25 mouse cellular contexts compared by ENCODE assay signal in the genomic region with DNA sequence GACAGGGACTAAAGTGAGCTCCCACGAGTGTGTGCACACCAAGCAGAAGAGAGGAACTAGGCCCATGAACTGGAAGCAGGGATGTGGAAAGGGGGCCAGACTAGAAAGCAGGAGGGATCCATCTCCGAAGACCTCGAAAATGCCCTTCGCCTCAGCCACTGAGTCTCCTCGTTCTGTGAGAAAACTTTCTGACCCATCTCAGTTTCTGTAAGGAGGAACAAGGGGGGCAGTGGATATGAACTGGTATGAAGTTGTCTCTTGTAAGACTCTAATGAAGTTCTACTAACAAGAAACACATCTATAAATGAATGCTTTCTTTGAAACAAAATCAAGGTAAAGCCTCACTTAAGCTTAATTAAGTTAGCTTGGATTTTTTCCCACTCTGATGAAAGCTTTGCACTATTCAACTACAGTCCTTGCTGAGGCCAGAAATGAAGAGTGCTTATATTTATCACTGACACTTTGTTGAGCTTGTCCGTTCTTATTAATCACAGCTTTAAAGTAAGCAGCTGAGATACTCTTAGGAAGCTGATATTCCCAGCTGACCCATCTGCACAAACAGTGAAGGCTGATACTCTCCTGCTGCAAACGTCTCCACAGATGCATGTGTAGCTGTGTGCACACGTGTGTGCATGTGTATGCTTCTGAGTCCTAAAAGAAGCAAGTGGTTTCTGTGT.
DNase-seq lines count a peak whose midpoint lies in the region; ATAC-seq and TF ChIP-seq lines count a peak whose summit lies in the region.
"Had no signal": no experiment of that assay in that cellular context is flagged by ENCODE, and none has a peak within 500 bp of the region (broad histone marks: within the 10 kb centered on the region; RNA-seq: fewer than 3 reads in every experiment).

No protein-coding gene starts in this region.

- H3K9ac ChIP-seq in intestine, embryonic 14.5 days (ENCODE audit: low read length): no peak overlapping the region
- no peak overlapping the region for H3K9ac ChIP-seq in intestine, embryonic 15.5 days
- no peak overlapping the region for H3K9ac ChIP-seq in lung, embryonic 14.5 days
- no peak overlapping the region for H3K9ac ChIP-seq in lung, embryonic 16.5 days (ENCODE audit: low read length)
- H3K9ac ChIP-seq in stomach, embryonic 14.5 days (replicated peaks; ENCODE audit: low read depth, low read length): no peak overlapping the region
- no peak overlapping the region for H3K9ac ChIP-seq in stomach, postnatal 0 days (ENCODE audit: low read length)
- H3K9ac ChIP-seq: embryonic facial prominence, embryonic 12.5 days; embryonic facial prominence, embryonic 15.5 days; forebrain, embryonic 12.5 days had no signal

- ATAC-seq in intestine, embryonic 14.5 days (replicated peaks; ENCODE audit: low FRiP score, low TSS enrichment, low read depth): no peak
- no peak for ATAC-seq in intestine, embryonic 15.5 days
- ATAC-seq in lung, embryonic 14.5 days (ENCODE audit: insufficient read depth): peak; percentile 79
- ATAC-seq in lung, embryonic 16.5 days (ENCODE audit: low read depth): peak; percentile 83
- no peak for ATAC-seq in stomach, embryonic 14.5 days (ENCODE audit: insufficient number of reproducible peaks, insufficient read depth, low FRiP score, low read depth)
- ATAC-seq in stomach, postnatal 0 days (ENCODE audit: low FRiP score, low TSS enrichment): no peak
- ATAC-seq: forebrain, embryonic 14.5 days; forebrain, embryonic 16.5 days had no signal

- 52% methylated on average over 8 of the region's 8 CpGs for WGBS in intestine, embryonic 14.5 days
- 55% methylated on average over 8 of the region's 8 CpGs for WGBS in intestine, embryonic 15.5 days
- WGBS in lung, embryonic 14.5 days: 31% methylated on average over 8 of the region's 8 CpGs
- 40% methylated on average over 8 of the region's 8 CpGs for WGBS in lung, embryonic 16.5 days
- 52% methylated on average over 8 of the region's 8 CpGs for WGBS in stomach, embryonic 14.5 days
- 48% methylated on average over 8 of the region's 8 CpGs for WGBS in stomach, postnatal 0 days

- H3K27ac ChIP-seq in intestine, embryonic 14.5 days (ENCODE audit: low read depth): peak overlapping the region; percentile 28; the same call in 1 of the 2 replicates
- H3K27ac ChIP-seq in intestine, embryonic 15.5 days: no peak overlapping the region
- peak overlapping the region; percentile 83 for H3K27ac ChIP-seq in lung, embryonic 14.5 days (ENCODE audit: low read depth)
- H3K27ac ChIP-seq in lung, embryonic 16.5 days (ENCODE audit: low read length): peak overlapping the region; percentile 55
- peak overlapping the region; percentile 6; the same call in 1 of the 2 replicates for H3K27ac ChIP-seq in stomach, embryonic 14.5 days (ENCODE audit: low read length)
- H3K27ac ChIP-seq in stomach, postnatal 0 days (replicated peaks): no peak overlapping the region
- H3K27ac ChIP-seq: embryonic facial prominence, embryonic 12.5 days; embryonic facial prominence, embryonic 15.5 days; forebrain, embryonic 10.5 days; forebrain, embryonic 12.5 days had no signal

- TF ChIP-seq CTCF in lung, embryonic 14.5 days (IDR thresholded peaks at IDR 0.05; ENCODE audit: low read depth): no peak
- no peak for TF ChIP-seq CTCF in stomach, postnatal 0 days (IDR thresholded peaks at IDR 0.05; ENCODE audit: low read depth)

- 0 out of 2 replicates have a peak, but pooled peaks cover 9% of the 10 kb centered on the region for H3K4me1 ChIP-seq in intestine, embryonic 14.5 days (replicated peaks; ENCODE audit: control insufficient read depth, insufficient read depth, low read length)
- H3K4me1 ChIP-seq in intestine, embryonic 15.5 days (replicated peaks): no peaks in the 10 kb centered on the region
- H3K4me1 ChIP-seq in lung, embryonic 14.5 days (ENCODE audit: insufficient read depth): peaks cover 5% of the 10 kb centered on the region
- peaks cover 7% of the 10 kb centered on the region; the same call in 1 of the 2 replicates for H3K4me1 ChIP-seq in lung, embryonic 16.5 days (replicated peaks; ENCODE audit: control insufficient read depth, insufficient read depth, low read length)
- H3K4me1 ChIP-seq in stomach, embryonic 14.5 days (ENCODE audit: control insufficient read depth, insufficient read depth, low read length): peaks cover 12% of the 10 kb centered on the region
- no peaks in the 10 kb centered on the region for H3K4me1 ChIP-seq in stomach, postnatal 0 days (replicated peaks; ENCODE audit: control insufficient read depth, insufficient read depth)
- H3K4me1 ChIP-seq: forebrain, embryonic 10.5 days; forebrain, embryonic 12.5 days had no signal

- H3K36me3 ChIP-seq in intestine, embryonic 14.5 days (ENCODE audit: control insufficient read depth, insufficient read depth, low read length): no peaks in the 10 kb centered on the region
- H3K36me3 ChIP-seq in intestine, embryonic 15.5 days: no peaks in the 10 kb centered on the region
- H3K36me3 ChIP-seq in lung, embryonic 14.5 days (ENCODE audit: insufficient read depth): no peaks in the 10 kb centered on the region
- H3K36me3 ChIP-seq in lung, embryonic 16.5 days (ENCODE audit: control insufficient read depth, insufficient read depth, low read length): no peaks in the 10 kb centered on the region
- H3K36me3 ChIP-seq in stomach, embryonic 14.5 days (ENCODE audit: control insufficient read depth, insufficient read depth, low read length): no peaks in the 10 kb centered on the region
- no peaks in the 10 kb centered on the region for H3K36me3 ChIP-seq in stomach, postnatal 0 days (ENCODE audit: control insufficient read depth, insufficient read depth, low read length)
- H3K36me3 ChIP-seq: embryonic facial prominence, embryonic 12.5 days; embryonic facial prominence, embryonic 15.5 days; forebrain, embryonic 10.5 days; forebrain, embryonic 12.5 days had no signal

- H3K4me3 ChIP-seq in intestine, embryonic 14.5 days (ENCODE audit: low read depth, low read length): no peak overlapping the region
- H3K4me3 ChIP-seq in intestine, embryonic 15.5 days (replicated peaks): no peak overlapping the region
- no peak overlapping the region for H3K4me3 ChIP-seq in lung, embryonic 14.5 days (ENCODE audit: low read depth, low read length)
- no peak overlapping the region for H3K4me3 ChIP-seq in lung, embryonic 16.5 days (ENCODE audit: low read length)
- H3K4me3 ChIP-seq in stomach, embryonic 14.5 days (ENCODE audit: low read depth, low read length): no peak overlapping the region
- H3K4me3 ChIP-seq in stomach, postnatal 0 days (ENCODE audit: low read depth, low read length): no peak overlapping the region
- H3K4me3 ChIP-seq: embryonic facial prominence, embryonic 12.5 days; embryonic facial prominence, embryonic 15.5 days; erythroblast, embryonic 14.5 days; forebrain, embryonic 10.5 days; forebrain, embryonic 12.5 days had no signal

- DNase-seq in intestine, embryonic 14.5 days (ENCODE audit: low spot score): no peak
- DNase-seq in lung, embryonic 14.5 days: peak; percentile 80
- DNase-seq in lung, postnatal 10 days: no peak
- no peak for DNase-seq in lung, postnatal 14 days
- DNase-seq in stomach, postnatal 0 days (ENCODE audit: low spot score): no peak
- DNase-seq: adrenal gland, adult 2 months; adrenal gland, postnatal 10 days; adrenal gland, postnatal 25 days; cerebellum, adult 11 months; cerebellum, adult 18-20 months; cerebellum, adult 8-10 months; cerebellum, adult 9-11 months; cerebellum, postnatal 14 days; cerebellum, postnatal 36 days; embryo, embryonic 11 days had no signal

- no peak for TF ChIP-seq EP300 in stomach, postnatal 0 days (optimal IDR thresholded peaks at IDR 0.05)

- H3K4me2 ChIP-seq in intestine, embryonic 14.5 days (ENCODE audit: low read length): no peak overlapping the region
- H3K4me2 ChIP-seq in intestine, embryonic 15.5 days (replicated peaks): no peak overlapping the region
- 0 out of 2 replicates have a peak overlapping the region, but pooled peaks have one; percentile 32 for H3K4me2 ChIP-seq in lung, embryonic 14.5 days
- no peak overlapping the region for H3K4me2 ChIP-seq in lung, embryonic 16.5 days (ENCODE audit: low read depth, low read length)
- no peak overlapping the region for H3K4me2 ChIP-seq in stomach, embryonic 14.5 days (replicated peaks; ENCODE audit: low read depth, low read length)
- no peak overlapping the region for H3K4me2 ChIP-seq in stomach, postnatal 0 days (replicated peaks; ENCODE audit: low read depth)
- H3K4me2 ChIP-seq: embryonic facial prominence, embryonic 12.5 days; embryonic facial prominence, embryonic 15.5 days; forebrain, embryonic 12.5 days had no signal

- no peaks in the 10 kb centered on the region for H3K9me3 ChIP-seq in intestine, embryonic 14.5 days (ENCODE audit: control insufficient read depth, low read length)
- H3K9me3 ChIP-seq in intestine, embryonic 15.5 days: no peaks in the 10 kb centered on the region
- H3K9me3 ChIP-seq in lung, embryonic 14.5 days (ENCODE audit: low read depth, low read length): no peaks in the 10 kb centered on the region
- H3K9me3 ChIP-seq in lung, embryonic 16.5 days (ENCODE audit: control insufficient read depth, low read length): no peaks in the 10 kb centered on the region
- no peaks in the 10 kb centered on the region for H3K9me3 ChIP-seq in stomach, embryonic 14.5 days (ENCODE audit: control insufficient read depth, low read depth, low read length)
- H3K9me3 ChIP-seq in stomach, postnatal 0 days (ENCODE audit: control insufficient read depth, low read length): no peaks in the 10 kb centered on the region
- H3K9me3 ChIP-seq: embryonic facial prominence, embryonic 12.5 days; embryonic facial prominence, embryonic 15.5 days; forebrain, embryonic 10.5 days; forebrain, embryonic 12.5 days had no signal

- no peaks in the 10 kb centered on the region for H3K27me3 ChIP-seq in intestine, embryonic 14.5 days (replicated peaks; ENCODE audit: control insufficient read depth, insufficient read depth, low read length)
- no peaks in the 10 kb centered on the region for H3K27me3 ChIP-seq in intestine, embryonic 15.5 days (replicated peaks)
- H3K27me3 ChIP-seq in lung, embryonic 14.5 days (ENCODE audit: insufficient read depth, low read length): no peaks in the 10 kb centered on the region
- H3K27me3 ChIP-seq in lung, embryonic 16.5 days (ENCODE audit: control insufficient read depth, insufficient read depth, low read depth, low read length): no peaks in the 10 kb centered on the region
- H3K27me3 ChIP-seq in stomach, embryonic 14.5 days (ENCODE audit: control insufficient read depth, insufficient read depth, low read length): no peaks in the 10 kb centered on the region
- H3K27me3 ChIP-seq in stomach, postnatal 0 days (ENCODE audit: control insufficient read depth, insufficient read depth, low read length): no peaks in the 10 kb centered on the region
- H3K27me3 ChIP-seq: embryonic facial prominence, embryonic 12.5 days; embryonic facial prominence, embryonic 15.5 days; forebrain, embryonic 12.5 days had no signal

Comparison
In these comparisons a context has a peak if more than half of its experiments do, and no peak if none do; other contexts are left out.
1. H3K27ac ChIP-seq: peak in intestine, embryonic 14.5 days (single experiment), lung, embryonic 14.5 days (single experiment), lung, embryonic 16.5 days (single experiment) and stomach, embryonic 14.5 days (single experiment); none in intestine, embryonic 15.5 days (single experiment) and stomach, postnatal 0 days (single experiment).
2. ATAC-seq: peak in lung, embryonic 14.5 days (single experiment) and lung, embryonic 16.5 days (single experiment); none in intestine, embryonic 14.5 days (single experiment), intestine, embryonic 15.5 days (single experiment), stomach, embryonic 14.5 days (single experiment) and stomach, postnatal 0 days (single experiment).